Comparison of ENCODE assay signal across 8 mouse cellular contexts in genomic region chr7:35120146-35120691, GRCm38 (mm10). TPM values are rescaled to one million over a fixed set of nuclear protein-coding genes. Genes with fewer than 3 reads are reported as not detected.
DNase-seq lines count a peak whose midpoint lies in the region; TF ChIP-seq lines count a peak whose summit lies in the region.

No protein-coding gene starts in this region.

- TF ChIP-seq POLR2A in cortical plate, adult 2 months (IDR thresholded peaks at IDR 0.05; ENCODE audit: extremely low read depth, insufficient read depth, low read length): no peak

- H3K4me1 ChIP-seq in cortical plate, adult 2 months (ENCODE audit: control insufficient read depth, insufficient read depth, low read length): no peaks in the 10 kb centered on the region

- no peak for TF ChIP-seq CTCF in cortical plate, adult 2 months (IDR thresholded peaks at IDR 0.05; ENCODE audit: extremely low read depth, insufficient read depth, low read length)

- peak; percentile 24 for DNase-seq in right cerebral cortex, adult 18-20 months
- DNase-seq in right cerebral cortex, postnatal 36 days (ENCODE audit: low spot score in 2 of 2): no peak
- peak; percentile 40 to 42 for DNase-seq in heart, adult 9 months (ENCODE audit: low spot score in 2 of 2)
- peak; percentile 77 to 80 for DNase-seq in kidney, adult 8-10 months
- peak; percentile 35 for DNase-seq in mesoderm, embryonic 11.5 days (ENCODE audit: low read depth, low spot score)
- no peak for DNase-seq in c-Kit-positive CD71-positive TER-119-positive erythroid progenitor cells, embryonic 14.5 days (ENCODE audit: low spot score)
- DNase-seq in thymus, postnatal 25 days: no peak

- H3K27ac ChIP-seq in cortical plate, adult 2 months (ENCODE audit: insufficient read depth, low read length): no peak overlapping the region

- H3K4me3 ChIP-seq in cortical plate, adult 2 months (ENCODE audit: insufficient read depth, low read length): peak overlapping the region; percentile 53

RNA-seq across cellular contexts. Expression of gene Cebpa, which starts 1.1 kb away (rescaled TPM):
- polyA plus RNA-seq in cortical plate, adult 2 months (2012; rRNA removed): 6.5 and 7.9 TPM in 2 replicates

Comparison
In these comparisons a context has a peak if more than half of its experiments do, and no peak if none do; other contexts are left out.
1. DNase-seq: peak in right cerebral cortex, adult 18-20 months (single experiment), heart, adult 9 months (2 of 2), kidney, adult 8-10 months (2 of 2) and mesoderm, embryonic 11.5 days (single experiment); none in right cerebral cortex, postnatal 36 days (0 of 2), c-Kit-positive CD71-positive TER-119-positive erythroid progenitor cells, embryonic 14.5 days (single experiment) and thymus, postnatal 25 days (single experiment).